Mouse (Mus musculus) left cerebral cortex, postnatal 4 days (tissue): ENCODE data around the gene Alpl. TPM values are rescaled to one million over a fixed set of nuclear protein-coding genes. Genes with fewer than 3 reads are reported as not detected.

ENCODE experiments used
- DNase-seq: peaks from one replicate; pipeline ENCODE4 v3.0.0-alpha.2; 2022
- intact Hi-C: fragments of 180-260 bp; cut with DNase I; formaldehyde crosslinking; loops from one replicate; pipeline ENCODE4 v1.15.1; 2025
- total RNA-seq, 2 experiments: library from RNA; stranded (reverse); gene quantifications; 2 replicates each; pipeline ENCODE4 v1.2.3; 2021

Gene Alpl
- total RNA-seq, 2 experiments from 2014 or later: 6.6 to 9.3 TPM

- intact Hi-C loops: no loop called here
- DNase-seq: no peak
Observed at GRCm38 (mm10) chr4:137807301-137807851, 11.2 kb upstream of the Alpl start.

DNA sequence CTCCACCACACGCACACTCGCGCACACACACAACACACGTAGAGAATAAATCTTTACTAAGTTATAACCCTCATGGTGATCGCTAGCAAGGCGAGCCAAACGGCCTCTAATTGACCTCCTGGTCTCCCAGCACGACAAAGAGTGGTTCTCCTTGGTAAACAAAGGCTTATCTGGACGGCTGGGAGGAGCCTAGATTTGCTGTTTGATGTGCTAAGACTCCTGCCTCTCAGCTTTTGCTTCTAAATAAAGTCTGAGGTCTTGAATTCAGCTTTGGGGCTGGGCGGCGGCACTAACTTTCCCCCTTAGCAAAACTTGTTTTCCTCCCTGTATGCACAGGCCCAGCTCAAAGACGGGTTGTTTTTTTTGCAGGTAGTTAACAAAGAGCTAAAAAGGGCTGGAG, 5.0 kb upstream of the Alpl start:
- DNase-seq: no peak

GRCm38 (mm10) chr4:137800324-137800723, 4.1 kb upstream of the Alpl start:
- DNase-seq: no peak
- intact Hi-C loops: no loop called here

More for the DNA sequence above, 5.0 kb upstream of the Alpl start:
- intact Hi-C loops: no loop called here

DNA sequence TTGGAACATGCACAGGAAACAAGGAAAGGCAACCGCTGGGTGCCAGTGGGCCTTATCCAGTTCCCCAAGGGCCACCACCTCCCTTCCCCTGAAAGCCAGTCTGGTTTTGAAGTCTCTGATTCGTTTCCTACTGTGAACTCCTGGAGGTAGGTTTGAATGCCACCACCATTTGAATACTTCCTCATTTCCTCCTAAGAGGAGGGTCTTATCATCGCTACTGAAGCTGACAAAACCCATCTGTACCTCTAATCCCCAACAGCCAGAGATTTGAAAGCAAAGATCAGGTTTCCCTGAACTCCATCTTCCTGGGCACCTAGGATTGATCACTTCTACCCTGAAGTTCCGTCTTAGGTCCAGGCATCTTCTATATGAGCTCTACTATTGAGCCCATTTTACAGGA, 854 bp upstream of the Alpl start:
- no peak for DNase-seq
- intact Hi-C loops: no loop called here

- no peak for DNase-seq
Observed at GRCm38 (mm10) chr4:137794178-137794900, 1.8 kb downstream of the Alpl start.

DNA sequence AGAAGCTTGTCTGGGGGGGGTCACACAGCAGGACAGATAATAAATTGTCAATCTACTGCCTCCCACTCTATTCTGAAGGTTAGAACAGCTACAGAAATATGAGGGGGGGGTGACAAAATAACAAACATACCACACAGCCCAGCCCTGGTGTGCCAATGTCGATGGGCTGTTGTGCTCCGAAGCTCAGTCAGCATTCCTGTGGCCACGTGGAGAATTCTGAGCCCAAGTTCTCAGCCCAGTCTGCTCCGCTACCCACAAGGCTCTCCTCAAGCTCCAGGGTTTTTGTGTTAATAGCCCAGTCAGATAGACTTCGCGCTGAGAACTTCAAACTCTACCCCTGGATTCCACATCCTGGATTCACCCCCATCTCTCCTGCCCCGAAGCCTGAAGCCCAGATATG, 2.6 kb downstream of the Alpl start:
- no peak for DNase-seq
- intact Hi-C loops: loop anchor here (5.0 kb wide), 1 partner anchor 46 kb away; no protein-coding TSS in a partner anchor

More at GRCm38 (mm10) chr4:137794178-137794900, 1.8 kb downstream of the Alpl start:
- intact Hi-C loops: loop anchor here (5.0 kb wide), 1 partner anchor 47 kb away; no protein-coding TSS in a partner anchor

DNA sequence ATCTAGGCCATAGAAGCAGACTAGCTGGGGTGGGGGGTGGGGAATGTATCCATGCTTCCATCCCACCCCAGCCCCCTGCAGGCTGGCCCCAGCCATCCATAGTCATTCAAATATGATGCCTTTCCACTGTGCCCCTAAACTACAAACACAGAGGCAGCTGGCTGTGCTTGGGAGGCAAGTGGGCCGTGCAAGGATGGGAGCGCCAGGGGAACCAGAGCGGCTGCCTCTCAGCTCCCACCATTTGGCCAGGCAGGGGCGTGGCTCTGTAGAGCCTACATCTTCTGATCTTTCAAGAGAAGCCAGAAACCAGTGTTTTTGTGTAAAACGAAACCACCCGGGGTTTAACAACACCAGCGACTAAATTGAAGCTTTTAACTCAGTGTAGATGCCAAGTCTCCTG, 4.7 kb downstream of the Alpl start:
- intact Hi-C loops: loop anchor here (5.0 kb wide), 1 partner anchor 44 kb away; no protein-coding TSS in a partner anchor
- DNase-seq: peak; percentile 18

DNA sequence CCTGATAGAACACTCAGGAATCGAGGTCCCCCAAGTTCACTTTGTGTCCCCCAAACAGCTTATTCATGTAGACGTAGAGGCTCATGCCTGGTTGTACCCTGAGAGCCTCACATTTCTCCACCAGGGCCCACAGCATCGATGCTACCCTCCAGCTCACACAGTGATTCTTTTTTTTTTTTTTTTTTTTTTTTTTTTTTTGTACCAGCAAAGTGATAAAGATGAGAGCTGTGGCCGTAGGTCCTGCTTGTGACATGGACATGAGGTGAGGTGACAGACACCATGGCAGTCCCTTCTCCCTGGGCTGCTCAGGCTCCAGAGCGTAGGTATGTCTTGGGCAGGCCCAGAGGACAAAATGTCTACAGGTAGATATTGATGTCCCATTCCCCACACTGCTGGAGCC, 5.2 kb downstream of the Alpl start:
- intact Hi-C loops: loop anchor here (5.0 kb wide), 1 partner anchor 44 kb away; no protein-coding TSS in a partner anchor

GRCm38 (mm10) chr4:137788511-137789049, 7.6 kb downstream of the Alpl start:
- DNase-seq: no peak
- intact Hi-C loops: no loop called here

More for the DNA sequence above, 5.2 kb downstream of the Alpl start:
- DNase-seq: no peak

DNA sequence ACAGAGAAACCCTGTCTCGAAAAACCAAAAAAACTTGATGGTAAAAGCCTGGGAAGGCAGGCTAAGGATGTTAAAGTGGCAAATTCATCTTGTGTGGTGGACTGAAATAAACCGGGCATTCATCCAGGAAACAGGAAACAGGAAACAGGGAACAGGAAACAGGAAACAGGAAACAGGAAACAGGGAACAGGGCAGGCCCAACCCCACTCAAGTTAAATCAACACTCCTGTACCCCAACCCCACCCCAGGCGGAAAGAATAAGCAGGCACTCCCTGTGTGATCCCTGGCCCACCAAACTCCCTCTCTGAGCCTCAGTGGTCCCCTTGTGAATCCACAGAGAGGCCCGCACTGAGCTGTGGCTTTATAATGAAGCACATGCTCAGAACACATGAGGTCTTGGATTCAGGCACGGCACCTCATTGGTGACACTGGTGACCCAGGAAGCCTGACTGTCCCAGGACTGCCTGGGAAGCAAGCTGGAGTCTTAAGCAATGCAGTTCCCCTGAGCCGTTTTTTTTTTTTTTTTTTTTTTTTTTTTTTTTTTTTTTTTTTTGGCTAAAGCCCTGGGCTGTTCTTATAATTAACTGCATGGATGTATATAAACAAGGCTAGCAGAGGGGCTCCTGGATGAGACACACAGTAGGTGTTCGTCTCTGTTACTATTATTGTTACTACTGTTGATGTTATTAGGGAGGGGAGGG, 8.4 kb downstream of the Alpl start:
- intact Hi-C loops: no loop called here
- no peak for DNase-seq

DNA sequence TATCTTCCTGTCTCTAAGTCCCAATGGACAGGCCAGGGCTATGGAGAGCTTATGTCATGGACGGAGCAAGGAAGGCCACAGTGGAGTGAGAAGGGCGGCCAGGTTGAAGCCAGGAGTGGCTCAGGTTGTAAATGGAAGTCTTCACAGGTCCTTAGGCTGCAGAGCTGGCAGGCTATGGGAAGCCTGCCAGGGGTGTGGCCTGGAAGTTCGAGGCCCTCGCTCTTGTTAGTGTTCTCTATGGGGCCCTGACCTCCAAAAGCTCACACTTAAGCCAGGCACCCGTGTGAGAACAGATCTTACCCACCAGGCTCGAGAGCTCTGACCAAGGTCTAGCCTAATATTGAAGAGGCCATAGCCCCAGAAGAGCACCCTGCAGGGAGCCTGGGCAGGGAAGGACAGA, 9.7 kb downstream of the Alpl start:
- intact Hi-C loops: no loop called here
- DNase-seq: no peak

GRCm38 (mm10) chr4:137785270-137785669, 10.9 kb downstream of the Alpl start:
- intact Hi-C loops: no loop called here
- DNase-seq: no peak

DNA sequence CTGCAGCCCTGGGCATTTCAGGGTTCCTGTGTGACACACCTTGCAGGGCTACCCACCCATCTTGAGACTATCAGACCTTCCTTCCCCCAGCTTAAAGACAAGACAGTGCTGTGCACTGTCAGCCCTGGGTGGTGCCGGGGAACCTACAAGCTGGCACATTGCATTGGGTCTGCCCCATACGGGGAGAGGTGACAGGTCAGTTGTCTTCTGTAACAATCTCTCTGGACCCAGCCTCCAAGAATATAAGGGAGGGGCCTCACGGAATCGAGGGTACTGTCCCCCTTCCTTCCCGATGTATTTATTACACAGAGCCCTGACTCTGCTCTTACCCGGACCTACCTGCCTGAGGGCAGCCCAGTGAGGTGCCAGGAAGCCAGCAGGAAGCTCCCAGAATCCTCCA, 11.4 kb downstream of the Alpl start:
- intact Hi-C loops: no loop called here
- DNase-seq: no peak

DNA sequence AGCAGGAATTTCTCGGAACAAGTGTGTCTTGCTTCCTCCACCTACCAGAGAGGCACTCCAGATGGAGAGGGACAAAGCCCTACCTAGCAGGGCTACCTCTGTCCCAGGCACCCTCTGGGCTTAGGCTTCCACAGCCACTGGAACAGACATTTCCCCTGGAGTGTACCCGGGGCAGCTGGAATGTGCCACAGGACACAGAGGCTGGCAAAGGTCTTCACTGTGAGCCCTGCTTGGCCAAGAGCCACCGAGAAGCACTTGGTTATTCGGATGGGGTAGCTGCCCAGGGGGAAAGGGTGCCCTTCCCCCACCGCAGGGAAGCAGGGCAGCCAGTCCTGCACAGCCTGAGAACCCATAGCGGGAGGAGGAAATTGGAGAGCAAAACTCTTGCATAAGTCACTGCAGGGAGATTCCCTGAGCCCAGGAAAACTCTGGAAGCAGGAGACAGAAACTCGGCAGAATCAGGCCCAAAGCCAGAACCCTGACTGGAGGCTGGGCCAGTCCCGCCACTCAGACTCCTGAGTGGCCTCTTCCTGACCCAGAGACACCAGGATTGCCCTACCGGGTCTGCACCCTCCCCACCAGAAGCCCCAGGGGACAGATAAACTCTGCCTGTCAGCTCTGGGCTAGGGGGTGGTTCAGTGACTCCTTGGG, 12.5 kb downstream of the Alpl start:
- DNase-seq: peak; percentile 65
- intact Hi-C loops: no loop called here

GRCm38 (mm10) chr4:137781949-137782348, 14.2 kb downstream of the Alpl start:
- DNase-seq: no peak
- intact Hi-C loops: no loop called here

DNA sequence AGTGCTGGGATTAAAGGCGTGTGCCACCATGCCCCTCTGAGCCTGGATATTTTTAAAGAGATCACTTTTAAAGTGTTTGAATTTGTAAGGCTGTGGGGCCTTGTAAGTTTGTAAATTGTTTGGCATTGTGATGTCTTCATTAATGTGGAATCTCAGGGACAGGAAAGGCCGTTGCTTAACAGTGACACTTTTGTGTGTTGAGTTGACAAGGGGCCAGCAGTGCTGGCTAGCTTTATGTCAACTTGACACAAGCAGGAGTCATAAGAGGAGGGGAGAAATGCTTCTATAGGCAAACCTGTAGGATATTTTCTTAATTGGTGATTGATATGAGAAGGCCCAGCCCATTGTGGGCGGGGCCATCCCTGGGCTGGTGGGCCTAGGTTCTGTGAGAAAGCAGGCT, 15.2 kb downstream of the Alpl start:
- no peak for DNase-seq
- intact Hi-C loops: no loop called here

GRCm38 (mm10) chr4:137778397-137779184, 17.6 kb downstream of the Alpl start:
- DNase-seq: no peak
- intact Hi-C loops: no loop called here

DNA sequence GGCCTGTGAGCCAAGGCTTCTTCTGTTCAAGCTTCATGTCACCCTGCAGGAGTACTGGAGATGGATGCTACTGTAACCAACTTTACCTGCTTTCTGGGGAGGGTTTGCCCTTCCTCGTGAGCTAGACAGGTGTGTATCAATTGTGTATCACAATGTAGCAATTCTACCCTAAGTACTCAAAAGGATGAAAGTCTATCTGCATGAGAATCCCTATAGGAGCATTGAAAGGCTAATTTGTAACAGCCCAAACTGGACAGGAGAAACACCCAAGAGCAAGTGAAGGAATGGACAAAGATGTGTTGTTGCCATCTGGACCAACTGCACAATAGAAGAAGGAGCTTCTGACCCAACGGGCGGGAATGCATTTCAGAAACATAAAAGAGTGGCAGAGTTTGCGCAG, 18.3 kb downstream of the Alpl start:
- intact Hi-C loops: no loop called here
- DNase-seq: no peak

GRCm38 (mm10) chr4:137774505-137774904, 21.7 kb downstream of the Alpl start:
- DNase-seq: no peak

DNA sequence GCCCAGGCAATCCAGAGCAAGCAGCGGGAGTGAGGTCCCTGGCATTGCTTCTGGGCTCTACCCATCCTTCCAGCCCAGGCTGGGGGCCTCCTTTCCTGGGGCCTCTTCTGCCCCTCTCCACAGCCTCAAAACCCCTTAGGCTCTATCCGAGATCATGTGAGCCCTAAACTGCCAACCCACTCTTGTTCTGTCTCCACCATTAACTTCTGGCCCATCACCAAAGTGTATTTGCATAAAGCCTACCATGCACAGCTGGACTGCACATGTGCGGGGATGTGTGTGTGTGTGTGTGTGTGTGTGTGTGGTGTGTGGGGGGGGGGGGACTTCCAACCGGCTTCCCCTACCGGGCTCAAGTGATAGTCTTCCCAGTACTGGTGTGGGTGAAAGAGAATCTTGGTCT, 22.2 kb downstream of the Alpl start:
- DNase-seq: no peak
- intact Hi-C loops: no loop called here

More at GRCm38 (mm10) chr4:137774505-137774904, 21.7 kb downstream of the Alpl start:
- intact Hi-C loops: no loop called here
